Mouse (Mus musculus) intestine, embryonic 14.5 days (tissue): ENCODE data around the gene Nkx6-1. TPM values are rescaled to one million over a fixed set of nuclear protein-coding genes. Genes with fewer than 3 reads are reported as not detected.

ENCODE experiments used
- ATAC-seq: fragments of 200-750 bp; cut with Nextera tagmentation; replicated peaks from 2 replicates; pipeline ENCODE4 v1.8.0; 2017; ENCODE audit warnings: low read depth, moderate number of reproducible peaks, moderate TSS enrichment, moderate library complexity; ENCODE audit not compliant: low FRiP score, low TSS enrichment
- DNase-seq: peaks from one replicate; pipeline ENCODE4 v3.0.0-alpha.2; 2018; ENCODE audit warnings: low spot score
- H3K27ac ChIP-seq: fragments of 300-500 bp; sonication (generic); 2 replicates; pipeline ENCODE4 v1.5.1; 2014; ENCODE audit warnings: low read depth, mild to moderate bottlenecking, control low read depth
- H3K27me3 ChIP-seq: fragments of 300-500 bp; sonication (generic); replicated peaks from 2 replicates; pipeline ENCODE4 v1.6.1; 2014; ENCODE audit warnings: low read length, control low read depth; ENCODE audit not compliant: control insufficient read depth, insufficient read depth
- H3K36me3 ChIP-seq: fragments of 300-500 bp; sonication (generic); 2 replicates; pipeline ENCODE4 v1.6.1; 2014; ENCODE audit warnings: low read length, control low read depth; ENCODE audit not compliant: control insufficient read depth, insufficient read depth
- H3K4me1 ChIP-seq: fragments of 300-500 bp; sonication (generic); replicated peaks from 2 replicates; pipeline ENCODE4 v1.6.1; 2014; ENCODE audit warnings: low read length, control low read depth, mixed read lengths; ENCODE audit not compliant: control insufficient read depth, insufficient read depth
- H3K4me2 ChIP-seq: fragments of 300-500 bp; sonication (generic); 2 replicates; pipeline ENCODE4 v1.6.1; 2014; ENCODE audit warnings: low read length
- H3K4me3 ChIP-seq: fragments of 300-500 bp; sonication (generic); 2 replicates; pipeline ENCODE4 v1.5.1; 2014; ENCODE audit warnings: low read depth, low read length, control low read depth, mixed read lengths
- H3K9ac ChIP-seq: fragments of 300-500 bp; sonication (generic); 2 replicates; pipeline ENCODE4 v1.6.1; 2014; ENCODE audit warnings: mild to moderate bottlenecking, low read length
- H3K9me3 ChIP-seq: fragments of 300-500 bp; sonication (generic); 2 replicates; pipeline ENCODE4 v1.6.1; 2016; ENCODE audit warnings: low read length, control low read depth; ENCODE audit not compliant: control insufficient read depth
- WGBS: fragments of 180-500 bp; shearing (Covaris S2); extraction: QIAGEN DNeasy Blood & Tissue Kit; methylation state at CpG from one replicate; pipeline ENCODE4 v1.1.7; 2014; 5-methylcytosine and 5-hydroxymethylcytosine counted together
- polyA plus RNA-seq: library from polyadenylated mRNA; unstranded; fragments of >200 nt; fragmentation: Nextera tagmentation; extraction: Ambion mirVana; gene quantifications from 2 replicates; pipeline ENCODE4 v1.2.1, GENCODE M21; 2014

Nkx6-1 gene
- polyA plus RNA-seq, 1 experiment from 2014 or later, result 1.4 TPM

GRCm38 (mm10) chr5:101656107-101656506 lies 8.7 kb downstream of the Nkx6-1 start:
- ATAC-seq (no peak), DNase-seq (no peak)
- WGBS, result 5% methylated on average over 3 of the region's 3 CpGs
- H3K27ac ChIP-seq, result no peak overlapping the region
- no peaks in the 10 kb centered on the region for H3K4me1 ChIP-seq
- no peaks in the 10 kb centered on the region for H3K9me3 ChIP-seq
- peaks cover 82% of the 10 kb centered on the region for H3K27me3 ChIP-seq
- no peak overlapping the region for H3K4me2 ChIP-seq
- H3K36me3 ChIP-seq, result no peaks in the 10 kb centered on the region
- H3K9ac ChIP-seq, result no peak overlapping the region
- no peak overlapping the region for H3K4me3 ChIP-seq

- ATAC-seq, result no peak
- no peaks in the 10 kb centered on the region for H3K36me3 ChIP-seq
- no peak overlapping the region for H3K4me3 ChIP-seq
- H3K27ac ChIP-seq, result no peak overlapping the region
- H3K4me2 ChIP-seq, result no peak overlapping the region
- H3K9me3 ChIP-seq, result no peaks in the 10 kb centered on the region
- peaks cover 81% of the 10 kb centered on the region for H3K27me3 ChIP-seq
- H3K4me1 ChIP-seq, result no peaks in the 10 kb centered on the region
- no peak for DNase-seq
- H3K9ac ChIP-seq, result no peak overlapping the region
- 36% methylated on average over 7 of the region's 7 CpGs for WGBS
These were observed 9.4 kb downstream of the Nkx6-1 start for GRCm38 (mm10) chr5:101655418-101655817.

- Histone ChIP-seq H3K9me3 (no peaks in the 10 kb centered on the region), H3K27ac (no peak overlapping the region), H3K4me2 (no peak overlapping the region), H3K27me3 (peaks cover 79% of the 10 kb centered on the region), H3K4me1 (no peaks in the 10 kb centered on the region), H3K36me3 (no peaks in the 10 kb centered on the region), H3K4me3 (no peak overlapping the region), H3K9ac (no peak overlapping the region)
- 6% methylated on average over 53 of the region's 53 CpGs for WGBS
- ATAC-seq (0 out of 2 replicates have a peak, but pooled peaks have one; percentile 36), DNase-seq (peak; percentile 75)
These were observed 16.8 kb downstream of the Nkx6-1 start for GRCm38 (mm10) chr5:101647726-101648686.

- DNase-seq, result peak; percentile 54
- 35% methylated on average over 20 of the region's 20 CpGs for WGBS
- no peak overlapping the region for H3K9ac ChIP-seq
- no peaks in the 10 kb centered on the region for H3K9me3 ChIP-seq
- no peak overlapping the region for H3K4me2 ChIP-seq
- ATAC-seq, result no peak
- H3K4me1 ChIP-seq, result no peaks in the 10 kb centered on the region
- peaks cover 86% of the 10 kb centered on the region for H3K27me3 ChIP-seq
- H3K27ac ChIP-seq, result no peak overlapping the region
- no peak overlapping the region for H3K4me3 ChIP-seq
- no peaks in the 10 kb centered on the region for H3K36me3 ChIP-seq
These were observed 17.7 kb downstream of the Nkx6-1 start for GRCm38 (mm10) chr5:101646961-101647575.

DNA sequence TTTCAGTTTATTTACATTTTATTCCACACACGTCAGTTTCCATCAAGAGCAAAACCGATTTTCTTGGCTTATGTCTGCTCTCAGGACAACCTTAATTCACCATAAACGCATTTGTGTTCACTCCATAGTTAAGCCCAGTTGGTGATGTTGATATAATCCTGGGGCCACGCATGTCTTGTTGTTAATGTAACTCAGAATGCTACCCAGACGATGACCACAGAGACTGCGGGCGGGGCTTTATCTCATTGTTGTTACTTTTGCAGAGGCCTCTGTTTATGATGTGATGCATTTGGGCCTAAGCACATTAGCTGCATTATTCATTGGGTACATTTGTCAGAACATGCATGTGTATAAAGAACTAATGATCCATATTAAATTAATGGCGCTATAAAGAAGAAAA lies 19.7 kb downstream of the Nkx6-1 start:
- Histone ChIP-seq H3K4me2 (no peak overlapping the region), H3K27ac (no peak overlapping the region), H3K4me1 (no peaks in the 10 kb centered on the region), H3K4me3 (no peak overlapping the region), H3K9ac (no peak overlapping the region), H3K27me3 (peaks cover 77% of the 10 kb centered on the region), H3K9me3 (no peaks in the 10 kb centered on the region), H3K36me3 (no peaks in the 10 kb centered on the region)
- WGBS, result 69% methylated on average over 8 of the region's 8 CpGs
- ATAC-seq (no peak), DNase-seq (no peak)

- Histone ChIP-seq H3K4me1 (no peaks in the 10 kb centered on the region), H3K9me3 (no peaks in the 10 kb centered on the region), H3K9ac (no peak overlapping the region), H3K4me3 (no peak overlapping the region), H3K27ac (no peak overlapping the region), H3K4me2 (no peak overlapping the region), H3K27me3 (peaks cover 10% of the 10 kb centered on the region), H3K36me3 (no peaks in the 10 kb centered on the region)
- WGBS, result 80% methylated on average over 4 of the region's 4 CpGs
- no peak for DNase-seq
- no peak for ATAC-seq
These were observed 26.7 kb downstream of the Nkx6-1 start for GRCm38 (mm10) chr5:101638101-101638500.

Other genes with a start within 250 kb of the Nkx6-1 start
- gene Cds1, start 100.1 kb upstream of the Nkx6-1 start, polyA plus RNA-seq, result 4.7 and 6.1 TPM in 2 replicates